Mouse (Mus musculus): ENCODE measurements around the gene Iqschfp. TPM values are rescaled to one million over a fixed set of nuclear protein-coding genes. Genes with fewer than 3 reads are reported as not detected.

Iqschfp gene
- polyA plus RNA-seq, 1 experiment from 2014 or later: 9.6 TPM

GRCm38 (mm10) chr3:68576431-68576830 is 684.4 kb downstream of the Iqschfp start:
- peak; percentile 22 for ATAC-seq
- Histone ChIP-seq H3K4me3 (replicated peaks) (peak overlapping the region; percentile 8; the same call in 1 of the 2 replicates), H3K27me3 (no peaks in the 10 kb centered on the region), H3K9me3 (no peaks in the 10 kb centered on the region), H3K4me1 (replicated peaks) (peaks cover 74% of the 10 kb centered on the region), H3K36me3 (no peaks in the 10 kb centered on the region), H3K9ac (replicated peaks) (peak overlapping the region; percentile 32; the same call in 1 of the 2 replicates), H3K4me2 (replicated peaks) (peak overlapping the region; percentile 68), H3K27ac (peak overlapping the region; percentile 73)
- WGBS: 7% methylated on average over 7 of the region's 7 CpGs

- H3K4me3 ChIP-seq (replicated peaks): no peak overlapping the region
- peaks cover 78% of the 10 kb centered on the region for H3K4me1 ChIP-seq (replicated peaks)
- peak overlapping the region; percentile 73 for H3K27ac ChIP-seq
- peak overlapping the region; percentile 68 for H3K4me2 ChIP-seq (replicated peaks)
- H3K36me3 ChIP-seq: no peaks in the 10 kb centered on the region
- no peak for ATAC-seq
- H3K9ac ChIP-seq (replicated peaks): 0 out of 2 replicates have a peak overlapping the region, but pooled peaks have one; percentile 32
- WGBS: 63% methylated on average over 5 of the region's 5 CpGs
- H3K27me3 ChIP-seq: no peaks in the 10 kb centered on the region
- H3K9me3 ChIP-seq: no peaks in the 10 kb centered on the region
These were observed 684.9 kb downstream of the Iqschfp start for GRCm38 (mm10) chr3:68576948-68577347.

- no peak for ATAC-seq
- Histone ChIP-seq H3K27me3 (no peaks in the 10 kb centered on the region), H3K9ac (replicated peaks) (no peak overlapping the region), H3K36me3 (no peaks in the 10 kb centered on the region), H3K4me2 (replicated peaks) (no peak overlapping the region), H3K4me1 (replicated peaks) (peaks cover 79% of the 10 kb centered on the region), H3K27ac (no peak overlapping the region), H3K4me3 (replicated peaks) (no peak overlapping the region), H3K9me3 (no peaks in the 10 kb centered on the region)
- WGBS: 76% methylated on average over 13 of the region's 13 CpGs
These were observed 689.6 kb downstream of the Iqschfp start for GRCm38 (mm10) chr3:68581591-68581990.

- Histone ChIP-seq H3K4me3 (replicated peaks) (no peak overlapping the region), H3K4me1 (replicated peaks) (peaks cover 79% of the 10 kb centered on the region), H3K27ac (peak overlapping the region; percentile 85), H3K9ac (replicated peaks) (no peak overlapping the region), H3K27me3 (no peaks in the 10 kb centered on the region), H3K36me3 (no peaks in the 10 kb centered on the region), H3K9me3 (no peaks in the 10 kb centered on the region), H3K4me2 (replicated peaks) (peak overlapping the region; percentile 41; the same call in 1 of the 2 replicates)
- ATAC-seq: no peak
- WGBS: 77% methylated on average over 12 of the region's 12 CpGs
These were observed 690.2 kb downstream of the Iqschfp start for GRCm38 (mm10) chr3:68582103-68582740.

- Histone ChIP-seq H3K4me2 (replicated peaks) (peak overlapping the region; percentile 41), H3K27me3 (no peaks in the 10 kb centered on the region), H3K9ac (replicated peaks) (no peak overlapping the region), H3K4me1 (replicated peaks) (peaks cover 84% of the 10 kb centered on the region), H3K36me3 (no peaks in the 10 kb centered on the region), H3K9me3 (no peaks in the 10 kb centered on the region), H3K4me3 (replicated peaks) (no peak overlapping the region), H3K27ac (peak overlapping the region; percentile 85)
- ATAC-seq: no peak
- 7% methylated on average over 14 of the region's 14 CpGs for WGBS
These were observed 691.1 kb downstream of the Iqschfp start for GRCm38 (mm10) chr3:68583031-68583693.

GRCm38 (mm10) chr3:68583771-68584511 is 691.9 kb downstream of the Iqschfp start:
- WGBS: 32% methylated on average over 14 of the region's 14 CpGs
- no peak overlapping the region; the same call in 1 of the 2 replicates for H3K4me3 ChIP-seq (replicated peaks)
- H3K9ac ChIP-seq (replicated peaks): 0 out of 2 replicates have a peak overlapping the region, but pooled peaks have one; percentile 20

GRCm38 (mm10) chr3:68585213-68585612 is 693.2 kb downstream of the Iqschfp start:
- no peaks in the 10 kb centered on the region for H3K27me3 ChIP-seq
- H3K4me1 ChIP-seq (replicated peaks): peaks cover 86% of the 10 kb centered on the region

More at GRCm38 (mm10) chr3:68583771-68584511, 691.9 kb downstream of the Iqschfp start:
- Histone ChIP-seq H3K9me3 (no peaks in the 10 kb centered on the region), H3K4me2 (replicated peaks) (peak overlapping the region; percentile 41), H3K36me3 (no peaks in the 10 kb centered on the region), H3K27me3 (no peaks in the 10 kb centered on the region), H3K27ac (peak overlapping the region; percentile 85), H3K4me1 (replicated peaks) (peaks cover 83% of the 10 kb centered on the region)
- ATAC-seq: peak; percentile 46

GRCm38 (mm10) chr3:68586646-68587064 is 694.6 kb downstream of the Iqschfp start:
- Histone ChIP-seq H3K27me3 (no peaks in the 10 kb centered on the region), H3K4me3 (replicated peaks) (no peak overlapping the region), H3K36me3 (no peaks in the 10 kb centered on the region), H3K4me1 (replicated peaks) (peaks cover 84% of the 10 kb centered on the region), H3K9me3 (no peaks in the 10 kb centered on the region), H3K4me2 (replicated peaks) (no peak overlapping the region), H3K27ac (peak overlapping the region; percentile 81), H3K9ac (replicated peaks) (no peak overlapping the region; the same call in 1 of the 2 replicates)
- no peak; the same call in 1 of the 2 replicates for ATAC-seq
- WGBS: 26% methylated on average over 9 of the region's 9 CpGs

More at GRCm38 (mm10) chr3:68585213-68585612, 693.2 kb downstream of the Iqschfp start:
- H3K9ac ChIP-seq (replicated peaks): no peak overlapping the region
- no peaks in the 10 kb centered on the region for H3K9me3 ChIP-seq
- H3K4me3 ChIP-seq (replicated peaks): no peak overlapping the region
- ATAC-seq: no peak
- H3K4me2 ChIP-seq (replicated peaks): no peak overlapping the region
- no peak overlapping the region for H3K27ac ChIP-seq
- 75% methylated on average over 4 of the region's 4 CpGs for WGBS
- no peaks in the 10 kb centered on the region for H3K36me3 ChIP-seq

- H3K4me2 ChIP-seq (replicated peaks): no peak overlapping the region
- no peak overlapping the region for H3K4me3 ChIP-seq (replicated peaks)
- ATAC-seq: peak; percentile 66
- 26% methylated on average over 10 of the region's 10 CpGs for WGBS
- no peaks in the 10 kb centered on the region for H3K27me3 ChIP-seq
- H3K9me3 ChIP-seq: no peaks in the 10 kb centered on the region
- peak overlapping the region; percentile 81 for H3K27ac ChIP-seq
- no peak overlapping the region for H3K9ac ChIP-seq (replicated peaks)
- peaks cover 79% of the 10 kb centered on the region for H3K4me1 ChIP-seq (replicated peaks)
- no peaks in the 10 kb centered on the region for H3K36me3 ChIP-seq
These were observed 695.7 kb downstream of the Iqschfp start for GRCm38 (mm10) chr3:68587567-68588245.

- Histone ChIP-seq H3K27ac (no peak overlapping the region), H3K36me3 (no peaks in the 10 kb centered on the region), H3K27me3 (no peaks in the 10 kb centered on the region), H3K4me1 (replicated peaks) (peaks cover 72% of the 10 kb centered on the region), H3K4me3 (replicated peaks) (no peak overlapping the region), H3K9me3 (no peaks in the 10 kb centered on the region), H3K9ac (replicated peaks) (no peak overlapping the region), H3K4me2 (replicated peaks) (no peak overlapping the region)
- 92% methylated on average over 9 of the region's 9 CpGs for WGBS
- no peak for ATAC-seq
These were observed 697.3 kb downstream of the Iqschfp start for GRCm38 (mm10) chr3:68589220-68589840.

- Histone ChIP-seq H3K4me2 (replicated peaks) (no peak overlapping the region), H3K4me3 (replicated peaks) (no peak overlapping the region), H3K36me3 (no peaks in the 10 kb centered on the region), H3K9ac (replicated peaks) (0 out of 2 replicates have a peak overlapping the region, but pooled peaks have one; percentile 11), H3K9me3 (no peaks in the 10 kb centered on the region), H3K27me3 (no peaks in the 10 kb centered on the region), H3K4me1 (replicated peaks) (peaks cover 72% of the 10 kb centered on the region), H3K27ac (peak overlapping the region; percentile 40)
- WGBS: 46% methylated on average over 8 of the region's 8 CpGs
- ATAC-seq: peak; percentile 25; the same call in 1 of the 2 replicates
These were observed 698.4 kb downstream of the Iqschfp start for GRCm38 (mm10) chr3:68590436-68590835.
